Mouse (Mus musculus) adrenal gland, postnatal 36 days (tissue): ENCODE results near the gene Plcb1. TPM values are rescaled to one million over a fixed set of nuclear protein-coding genes. Genes with fewer than 3 reads are reported as not detected.

Experiments used
- DNase-seq, 2 experiments: peaks; one replicate each; pipeline ENCODE4 v3.0.0; 2021; ENCODE audit warnings: mixed read lengths in 1 of 2
- total RNA-seq, 2 experiments: library from RNA; stranded (reverse); gene quantifications; 2 replicates each; pipeline ENCODE4 v1.2.3; 2021

Plcb1 gene
- total RNA-seq, 2 experiments from 2014 or later: 87.4 to 93.4 TPM

DNA sequence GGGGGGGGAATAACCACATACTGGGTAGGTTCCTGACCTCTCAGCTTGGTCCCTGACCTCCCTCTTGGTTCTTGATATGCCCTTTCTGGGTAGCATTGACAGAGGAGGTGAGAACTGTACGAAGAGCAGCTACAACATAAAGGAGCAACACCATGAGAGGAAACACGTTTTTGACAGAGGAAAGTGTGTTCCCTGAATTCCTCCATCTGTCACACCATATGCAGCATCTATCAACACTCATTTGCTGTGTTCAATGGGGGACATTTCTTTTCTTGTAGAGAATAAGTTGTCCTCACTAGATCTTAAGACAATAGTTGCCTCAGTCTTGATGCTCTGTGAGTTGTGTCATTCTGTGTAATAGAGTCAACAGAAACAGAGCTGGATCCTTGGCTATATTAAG lies 733.1 kb downstream of the Plcb1 start:
- no peak for DNase-seq

Other genes with a start within 250 kb of the Plcb1 start
- 1 to 10 TPM in 1 of 2 experiments, under 1 TPM in 1; 0.13 to 1.1 TPM for gene Hao1, start 231.7 kb upstream of the Plcb1 start, total RNA-seq
- gene Tmx4, start 141.9 kb upstream of the Plcb1 start, total RNA-seq: 10 to 100 TPM; 34.3 to 42.4 TPM